Mouse (Mus musculus): ENCODE measurements around the gene Exosc1.

The Exosc1 gene

GRCm38 (mm10) chr19:41874356-41874755 is 58.9 kb downstream of the Exosc1 start:
- DNase-seq (ENCODE audit: low read depth, low spot score): no peak
